Mouse (Mus musculus) gastrocnemius, postnatal 4 days (tissue): ENCODE results near the gene Ecd. TPM values are rescaled to one million over a fixed set of nuclear protein-coding genes. Genes with fewer than 3 reads are reported as not detected.

Experiments
- DNase-seq, 2 experiments: peaks; one replicate each; pipeline ENCODE4 v3.0.0; 2021 to 2022; ENCODE audit warnings: low spot score in 2 of 2, mixed read lengths in 2 of 2
- long read RNA-seq, 2 experiments: library from polyadenylated mRNA; stranded (forward); transcript quantifications; one replicate each; pipeline ENCODE4 v2.0.0; 2021
- total RNA-seq, 2 experiments: library from RNA; stranded (reverse); gene quantifications; 2 replicates each; pipeline ENCODE4 v1.2.3; 2021

Ecd gene
- 10 to 100 TPM; 26.8 to 34.3 TPM for total RNA-seq
- long read RNA-seq, experiment 1, transcript Ecd-201 (14 exons, 3,132 nt) = major isoform, 52 of 64 reads
- long read RNA-seq, experiment 1, partial matches to known transcripts = 6 of 64 reads
- long read RNA-seq, experiment 1, other reads (novel, unspliced or antisense) = 6 of 64 reads
- long read RNA-seq, experiment 2, transcript Ecd-201 (14 exons, 3,132 nt) = major isoform, 54 of 67 reads
- long read RNA-seq, experiment 2, partial matches to known transcripts = 6 of 67 reads
- long read RNA-seq, experiment 2, other reads (novel, unspliced or antisense) = 7 of 67 reads

- DNase-seq = peak; percentile 76 to 92
Observed at GRCm38 (mm10) chr14:20347991-20348541, at the start of gene Ecd, which contains the start of gene Fam149b. Ecd (minus strand) TSS chr14:20348121. Fam149b (plus strand) TSS chr14:20348162.

GRCm38 (mm10) chr14:20397220-20397619, 49.3 kb upstream of the Ecd start:
- DNase-seq = no peak

- DNase-seq = peak; percentile 86 to 94
Observed at GRCm38 (mm10) chr14:20393205-20393913, 45.4 kb upstream of the Ecd start, which contains the start of gene Mrps16. Mrps16 (minus strand) TSS chr14:20393634.

GRCm38 (mm10) chr14:20392326-20392725, 44.4 kb upstream of the Ecd start:
- no peak for DNase-seq

- DNase-seq = no peak
Observed at GRCm38 (mm10) chr14:20389446-20390079, 41.6 kb upstream of the Ecd start.

- peak; percentile 94 to 97 for DNase-seq
Observed at GRCm38 (mm10) chr14:20388441-20389129, 40.7 kb upstream of the Ecd start, which contains the start of gene Dnajc9. Dnajc9 (minus strand) TSS chr14:20388910.

- DNase-seq = no peak
Observed at GRCm38 (mm10) chr14:20379753-20380430, 32.0 kb upstream of the Ecd start.

GRCm38 (mm10) chr14:20379087-20379640, 31.2 kb upstream of the Ecd start:
- DNase-seq = no peak

GRCm38 (mm10) chr14:20378313-20379061, 30.6 kb upstream of the Ecd start:
- DNase-seq = peak in 1 of 2 experiments; percentile 32

- DNase-seq = no peak
Observed at GRCm38 (mm10) chr14:20377112-20377521, 29.2 kb upstream of the Ecd start.

- no peak for DNase-seq
Observed at GRCm38 (mm10) chr14:20371854-20372253, 23.9 kb upstream of the Ecd start.

GRCm38 (mm10) chr14:20370798-20371197, 22.9 kb upstream of the Ecd start:
- no peak for DNase-seq

GRCm38 (mm10) chr14:20368271-20368670, 20.4 kb upstream of the Ecd start:
- no peak for DNase-seq

- DNase-seq = no peak
Observed at GRCm38 (mm10) chr14:20363230-20363629, 15.3 kb upstream of the Ecd start.

GRCm38 (mm10) chr14:20347441-20347990, 405 bp downstream of the Ecd start:
- no peak for DNase-seq

- no peak for DNase-seq
Observed at GRCm38 (mm10) chr14:20345885-20346284, 2.0 kb downstream of the Ecd start.

- no peak for DNase-seq
Observed at GRCm38 (mm10) chr14:20340866-20341265, 7.1 kb downstream of the Ecd start.

- no peak for DNase-seq
Observed at GRCm38 (mm10) chr14:20340149-20340548, 7.8 kb downstream of the Ecd start.

GRCm38 (mm10) chr14:20339415-20339814, 8.5 kb downstream of the Ecd start:
- DNase-seq = no peak
